In the genomic region with DNA sequence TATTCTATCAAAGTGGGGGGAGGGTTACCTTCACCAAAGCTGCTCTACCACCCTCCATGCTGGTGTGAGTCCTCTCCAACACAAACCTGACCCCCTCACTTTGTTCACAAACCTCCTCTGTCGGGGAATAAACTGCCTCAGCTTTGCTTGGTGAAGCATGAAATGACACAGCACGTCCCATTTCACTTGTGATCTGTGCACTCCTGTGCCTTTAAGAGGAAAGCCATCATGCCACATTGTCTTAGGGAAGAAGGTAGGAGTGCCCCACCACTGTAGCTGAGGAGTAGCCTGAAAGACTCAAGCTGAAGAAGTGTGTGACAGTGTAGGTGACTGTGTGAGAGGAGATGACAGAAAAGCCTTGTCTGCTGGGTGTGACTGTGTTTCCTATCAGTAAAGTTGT, we compare ENCODE assay signal across 13 mouse cellular contexts. TPM values are rescaled to one million over a fixed set of nuclear protein-coding genes. Genes with fewer than 3 reads are reported as not detected.
DNase-seq lines count a peak whose midpoint lies in the region; ATAC-seq and TF ChIP-seq lines count a peak whose summit lies in the region.
"Had no signal": no experiment of that assay in that cellular context is flagged by ENCODE, and none has a peak within 500 bp of the region (broad histone marks: within the 10 kb centered on the region; RNA-seq: fewer than 3 reads in every experiment).

No protein-coding gene starts in this region.

- H3K9ac ChIP-seq in heart, embryonic 14.5 days (ENCODE audit: low read length) = peak overlapping the region; percentile 41; the same call in 1 of the 2 replicates
- peak overlapping the region; percentile 18 for H3K9ac ChIP-seq in midbrain, embryonic 11.5 days (ENCODE audit: low read length)
- no peak overlapping the region for H3K9ac ChIP-seq in midbrain, postnatal 0 days (replicated peaks; ENCODE audit: low read length, poor library complexity, severe bottlenecking)
- H3K9ac ChIP-seq in forebrain, embryonic 14.5 days (ENCODE audit: low read length) = 0 out of 2 replicates have a peak overlapping the region, but pooled peaks have one; percentile 1
- H3K9ac ChIP-seq: midbrain, embryonic 12.5 days had no signal

- H3K27ac ChIP-seq in heart, embryonic 14.5 days (replicated peaks in 1 of 2; ENCODE audit: control insufficient read depth in 1 of 2, insufficient read depth in 1 of 2, low read depth in 2 of 2, low read length in 2 of 2) = no peak overlapping the region
- H3K27ac ChIP-seq in midbrain, embryonic 11.5 days (ENCODE audit: low read depth, low read length) = no peak overlapping the region
- H3K27ac ChIP-seq in midbrain, postnatal 0 days (ENCODE audit: low read depth, low read length) = no peak overlapping the region
- H3K27ac ChIP-seq in forebrain, embryonic 14.5 days (ENCODE audit: low read depth, low read length) = no peak overlapping the region
- H3K27ac ChIP-seq: midbrain, embryonic 12.5 days had no signal

- intact Hi-C loops in heart, postnatal 25 days (cut with DNase I) = no loop called here

- H3K36me3 ChIP-seq in heart, embryonic 14.5 days (ENCODE audit: control insufficient read depth, insufficient read depth, low read length) = no peaks in the 10 kb centered on the region
- H3K36me3 ChIP-seq in midbrain, embryonic 11.5 days (ENCODE audit: control insufficient read depth, insufficient read depth, low read length) = no peaks in the 10 kb centered on the region
- H3K36me3 ChIP-seq in midbrain, postnatal 0 days (ENCODE audit: insufficient read depth, low read length) = no peaks in the 10 kb centered on the region
- no peaks in the 10 kb centered on the region for H3K36me3 ChIP-seq in forebrain, embryonic 14.5 days (ENCODE audit: control insufficient read depth, insufficient read depth, low read length)
- H3K36me3 ChIP-seq: midbrain, embryonic 12.5 days had no signal

- WGBS in heart, embryonic 14.5 days = 24% methylated on average over 2 of the region's 2 CpGs
- WGBS in midbrain, embryonic 11.5 days = 15% methylated on average over 2 of the region's 2 CpGs
- WGBS in midbrain, postnatal 0 days = 11% methylated on average over 2 of the region's 2 CpGs
- WGBS in forebrain, embryonic 14.5 days = 2% methylated on average over 2 of the region's 2 CpGs

- peaks cover 9 to 24% of the 10 kb centered on the region in 2 experiments for H3K4me1 ChIP-seq in heart, embryonic 14.5 days (ENCODE audit: control insufficient read depth in 2 of 2, insufficient read depth in 2 of 2, low read length in 2 of 2)
- peaks cover 21% of the 10 kb centered on the region for H3K4me1 ChIP-seq in midbrain, embryonic 11.5 days (ENCODE audit: control insufficient read depth, insufficient read depth, low read length)
- H3K4me1 ChIP-seq in midbrain, postnatal 0 days (ENCODE audit: insufficient read depth, low read length) = peaks cover 4% of the 10 kb centered on the region; the same call in 1 of the 2 replicates
- H3K4me1 ChIP-seq in forebrain, embryonic 14.5 days (ENCODE audit: control insufficient read depth, insufficient read depth, low read length) = peaks cover 26% of the 10 kb centered on the region

- TF ChIP-seq CTCF in midbrain, postnatal 0 days (IDR thresholded peaks at IDR 0.05) = no peak

- DNase-seq in heart, postnatal 25 days (ENCODE audit: low spot score) = no peak
- no peak for DNase-seq in midbrain, embryonic 11.5 days (ENCODE audit: low spot score, missing footprints)
- DNase-seq in midbrain, postnatal 0 days (ENCODE audit: low spot score) = no peak
- no peak for DNase-seq in forebrain, embryonic 14.5 days (ENCODE audit: low spot score)
- peak; percentile 47 for DNase-seq in retina, postnatal 1 day
- no peak for DNase-seq in left cerebral cortex, adult 11 months (ENCODE audit: low spot score)
- DNase-seq: adrenal gland, postnatal 36 days; cerebellum, adult 18-20 months; lung, adult 2 months had no signal

- no peaks in the 10 kb centered on the region for H3K27me3 ChIP-seq in heart, embryonic 14.5 days (ENCODE audit: control insufficient read depth, insufficient read depth, low read length)
- H3K27me3 ChIP-seq in midbrain, embryonic 11.5 days (ENCODE audit: control insufficient read depth, insufficient read depth, low read length) = no peaks in the 10 kb centered on the region
- no peaks in the 10 kb centered on the region for H3K27me3 ChIP-seq in midbrain, postnatal 0 days (ENCODE audit: insufficient read depth, low read length)
- H3K27me3 ChIP-seq in forebrain, embryonic 14.5 days (replicated peaks; ENCODE audit: control insufficient read depth, insufficient read depth, low read length) = no peaks in the 10 kb centered on the region
- H3K27me3 ChIP-seq: midbrain, embryonic 12.5 days had no signal

- ATAC-seq in heart, embryonic 14.5 days (ENCODE audit: insufficient number of reproducible peaks, insufficient read depth, low FRiP score, low read depth) = no peak
- no peak for ATAC-seq in midbrain, embryonic 11.5 days (ENCODE audit: low FRiP score)
- ATAC-seq in midbrain, postnatal 0 days (ENCODE audit: low FRiP score) = no peak
- ATAC-seq in forebrain, embryonic 14.5 days = no peak
- ATAC-seq: inflammation-experienced regulatory T-cells, adult 6 months had no signal

- H3K9me3 ChIP-seq in heart, embryonic 14.5 days (ENCODE audit: control insufficient read depth, low read length) = no peaks in the 10 kb centered on the region
- no peaks in the 10 kb centered on the region for H3K9me3 ChIP-seq in midbrain, embryonic 11.5 days (ENCODE audit: control insufficient read depth, low read length)
- H3K9me3 ChIP-seq in midbrain, postnatal 0 days (ENCODE audit: low read length) = no peaks in the 10 kb centered on the region
- no peaks in the 10 kb centered on the region for H3K9me3 ChIP-seq in forebrain, embryonic 14.5 days (replicated peaks; ENCODE audit: control insufficient read depth, low read length)
- H3K9me3 ChIP-seq: midbrain, embryonic 12.5 days had no signal

- H3K4me2 ChIP-seq in heart, embryonic 14.5 days (ENCODE audit: low read length) = no peak overlapping the region
- no peak overlapping the region for H3K4me2 ChIP-seq in midbrain, embryonic 11.5 days
- no peak overlapping the region for H3K4me2 ChIP-seq in midbrain, postnatal 0 days (ENCODE audit: low read depth, low read length, poor library complexity, severe bottlenecking)
- no peak overlapping the region for H3K4me2 ChIP-seq in forebrain, embryonic 14.5 days (ENCODE audit: low read length)
- H3K4me2 ChIP-seq: midbrain, embryonic 12.5 days had no signal

- no peak overlapping the region for H3K4me3 ChIP-seq in heart, embryonic 14.5 days (ENCODE audit: control insufficient read depth in 1 of 2, insufficient read depth in 1 of 2, low read depth in 1 of 2, low read length in 2 of 2)
- no peak overlapping the region for H3K4me3 ChIP-seq in midbrain, embryonic 11.5 days (ENCODE audit: low read depth, low read length)
- H3K4me3 ChIP-seq in midbrain, postnatal 0 days (ENCODE audit: low read depth, low read length) = no peak overlapping the region
- H3K4me3 ChIP-seq in forebrain, embryonic 14.5 days (ENCODE audit: low read depth, low read length) = no peak overlapping the region
- H3K4me3 ChIP-seq: midbrain, embryonic 12.5 days had no signal

RNA-seq across cellular contexts. Expression of a gene that starts 4.5 kb away (rescaled TPM):
- 6.8 and 7.6 TPM in 2 replicates for polyA plus RNA-seq in heart, embryonic 14.5 days (2014; fragmentation: Nextera tagmentation; extraction: Ambion mirVana)
- total RNA-seq in heart, postnatal 25 days (2021) = 10 to 100 TPM; 10.1 to 11.6 TPM
- 14.0 and 15.0 TPM in 2 replicates for polyA plus RNA-seq in midbrain, embryonic 11.5 days (2014; fragmentation: Nextera tagmentation; extraction: Ambion mirVana)
- total RNA-seq in midbrain, postnatal 0 days (2014; rRNA removed) = 8.7 and 12.7 TPM in 2 replicates
- polyA plus RNA-seq in midbrain, postnatal 0 days (2015; fragmentation: Nextera tagmentation; extraction: Ambion mirVana) = 2.8 and 2.9 TPM in 2 replicates
- 11.8 and 12.5 TPM in 2 replicates for polyA plus RNA-seq in forebrain, embryonic 14.5 days (2014; fragmentation: Nextera tagmentation; extraction: Ambion mirVana)

RNA-seq across cellular contexts. Expression of a gene that starts 4.7 kb away (rescaled TPM):
- 3.2 and 4.7 TPM in 2 replicates for polyA plus RNA-seq in heart, embryonic 14.5 days (2014; fragmentation: Nextera tagmentation; extraction: Ambion mirVana)
- total RNA-seq in heart, postnatal 25 days (2021) = 10 to 100 TPM; 30.5 to 34.4 TPM
- 12.7 and 16.0 TPM in 2 replicates for polyA plus RNA-seq in midbrain, embryonic 11.5 days (2014; fragmentation: Nextera tagmentation; extraction: Ambion mirVana)
- 271 and 554 TPM in 2 replicates for total RNA-seq in midbrain, postnatal 0 days (2014; rRNA removed)
- 1.7 and 1.9 TPM in 2 replicates for polyA plus RNA-seq in midbrain, postnatal 0 days (2015; fragmentation: Nextera tagmentation; extraction: Ambion mirVana)
- 3.4 and 7.5 TPM in 2 replicates for polyA plus RNA-seq in forebrain, embryonic 14.5 days (2014; fragmentation: Nextera tagmentation; extraction: Ambion mirVana)

RNA-seq across cellular contexts. Expression of a gene that starts 5.8 kb away (rescaled TPM):
- 1.3 TPM in 1 of 2 replicates, not detected in the other for polyA plus RNA-seq in heart, embryonic 14.5 days (2014; fragmentation: Nextera tagmentation; extraction: Ambion mirVana)
- total RNA-seq in heart, postnatal 25 days (2021) = 1 to 10 TPM; 3.0 to 3.4 TPM
- polyA plus RNA-seq in midbrain, embryonic 11.5 days (2014; fragmentation: Nextera tagmentation; extraction: Ambion mirVana) = 0.86 and 1.7 TPM in 2 replicates
- 134 and 144 TPM in 2 replicates for total RNA-seq in midbrain, postnatal 0 days (2014; rRNA removed)
- polyA plus RNA-seq in midbrain, postnatal 0 days (2015; fragmentation: Nextera tagmentation; extraction: Ambion mirVana) = 1.1 TPM in 1 of 2 replicates, not detected in the other
- 1.7 TPM in 1 of 2 replicates, not detected in the other for polyA plus RNA-seq in forebrain, embryonic 14.5 days (2014; fragmentation: Nextera tagmentation; extraction: Ambion mirVana)
- polyA plus RNA-seq: embryonic facial prominence, embryonic 11.5 days had no signal

RNA-seq across cellular contexts. Expression of a gene that starts 5.9 kb away (rescaled TPM):
- polyA plus RNA-seq in heart, embryonic 14.5 days (2014; fragmentation: Nextera tagmentation; extraction: Ambion mirVana) = 50.2 and 56.1 TPM in 2 replicates
- total RNA-seq in heart, postnatal 25 days (2021) = 10 to 100 TPM; 19.3 to 22.2 TPM
- polyA plus RNA-seq in midbrain, embryonic 11.5 days (2014; fragmentation: Nextera tagmentation; extraction: Ambion mirVana) = 70.4 and 83.9 TPM in 2 replicates
- 29.5 and 36.8 TPM in 2 replicates for total RNA-seq in midbrain, postnatal 0 days (2014; rRNA removed)
- polyA plus RNA-seq in midbrain, postnatal 0 days (2015; fragmentation: Nextera tagmentation; extraction: Ambion mirVana) = 54.6 and 58.1 TPM in 2 replicates
- 80.7 and 96.3 TPM in 2 replicates for polyA plus RNA-seq in forebrain, embryonic 14.5 days (2014; fragmentation: Nextera tagmentation; extraction: Ambion mirVana)

RNA-seq across cellular contexts. Expression of a gene that starts 13.5 kb away (rescaled TPM):
- 3.2 and 6.4 TPM in 2 replicates for polyA plus RNA-seq in heart, embryonic 14.5 days (2014; fragmentation: Nextera tagmentation; extraction: Ambion mirVana)
- 10 to 100 TPM in 1 of 2 experiments, 1 to 10 TPM in 1; 9.3 to 10.4 TPM for total RNA-seq in heart, postnatal 25 days (2021)
- 10.6 and 13.8 TPM in 2 replicates for polyA plus RNA-seq in midbrain, embryonic 11.5 days (2014; fragmentation: Nextera tagmentation; extraction: Ambion mirVana)
- 67.5 and 182 TPM in 2 replicates for total RNA-seq in midbrain, postnatal 0 days (2014; rRNA removed)
- polyA plus RNA-seq in midbrain, postnatal 0 days (2015; fragmentation: Nextera tagmentation; extraction: Ambion mirVana) = 0.56 and 0.68 TPM in 2 replicates
- polyA plus RNA-seq in forebrain, embryonic 14.5 days (2014; fragmentation: Nextera tagmentation; extraction: Ambion mirVana) = 5.2 and 9.1 TPM in 2 replicates
